Mouse (Mus musculus) embryonic facial prominence, embryonic 10.5 days (tissue): ENCODE measurements around the gene Cd70. TPM values are rescaled to one million over a fixed set of nuclear protein-coding genes. Genes with fewer than 3 reads are reported as not detected.
A peak's percentile ranks its signal among the peaks of the same experiment; 100 is the strongest.

Experiments
- DNase-seq: peaks from one replicate; pipeline ENCODE4 v3.0.0-alpha.2; 2017; ENCODE audit warnings: low spot score
- H3K27ac ChIP-seq: fragments of 300-500 bp; sonication (generic); replicated peaks from 2 replicates; pipeline ENCODE4 v1.5.1; 2016; ENCODE audit warnings: mild to moderate bottlenecking
- H3K27me3 ChIP-seq: fragments of 300-500 bp; sonication (generic); replicated peaks from 2 replicates; pipeline ENCODE4 v1.6.1; 2016; ENCODE audit warnings: low read depth, mild to moderate bottlenecking; ENCODE audit not compliant: poor library complexity, severe bottlenecking
- H3K36me3 ChIP-seq: fragments of 300-500 bp; sonication (generic); replicated peaks from 2 replicates; pipeline ENCODE4 v1.6.1; 2016; ENCODE audit warnings: mild to moderate bottlenecking, moderate library complexity
- H3K4me1 ChIP-seq: fragments of 300-500 bp; sonication (generic); 2 replicates; pipeline ENCODE4 v1.6.1; 2016
- H3K4me3 ChIP-seq: fragments of 300-500 bp; sonication (generic); 2 replicates; pipeline ENCODE4 v1.5.1; 2016; ENCODE audit warnings: mild to moderate bottlenecking, moderate library complexity
- H3K9me3 ChIP-seq: fragments of 300-500 bp; sonication (generic); 2 replicates; pipeline ENCODE4 v1.6.1; 2016; ENCODE audit warnings: mild to moderate bottlenecking
- WGBS: fragments of 180-500 bp; shearing (Covaris S2); methylation state at CpG from one replicate; pipeline ENCODE4 v1.1.7; 2016; 5-methylcytosine and 5-hydroxymethylcytosine counted together
- polyA plus RNA-seq: library from polyadenylated mRNA; unstranded; fragments of >200 nt; fragmentation: Nextera tagmentation; extraction: Ambion mirVana; gene quantifications from 2 replicates; pipeline ENCODE4 v1.2.1, GENCODE M21; 2016

The Cd70 gene
- polyA plus RNA-seq, 1 experiment from 2014 or later = not detected

DNA sequence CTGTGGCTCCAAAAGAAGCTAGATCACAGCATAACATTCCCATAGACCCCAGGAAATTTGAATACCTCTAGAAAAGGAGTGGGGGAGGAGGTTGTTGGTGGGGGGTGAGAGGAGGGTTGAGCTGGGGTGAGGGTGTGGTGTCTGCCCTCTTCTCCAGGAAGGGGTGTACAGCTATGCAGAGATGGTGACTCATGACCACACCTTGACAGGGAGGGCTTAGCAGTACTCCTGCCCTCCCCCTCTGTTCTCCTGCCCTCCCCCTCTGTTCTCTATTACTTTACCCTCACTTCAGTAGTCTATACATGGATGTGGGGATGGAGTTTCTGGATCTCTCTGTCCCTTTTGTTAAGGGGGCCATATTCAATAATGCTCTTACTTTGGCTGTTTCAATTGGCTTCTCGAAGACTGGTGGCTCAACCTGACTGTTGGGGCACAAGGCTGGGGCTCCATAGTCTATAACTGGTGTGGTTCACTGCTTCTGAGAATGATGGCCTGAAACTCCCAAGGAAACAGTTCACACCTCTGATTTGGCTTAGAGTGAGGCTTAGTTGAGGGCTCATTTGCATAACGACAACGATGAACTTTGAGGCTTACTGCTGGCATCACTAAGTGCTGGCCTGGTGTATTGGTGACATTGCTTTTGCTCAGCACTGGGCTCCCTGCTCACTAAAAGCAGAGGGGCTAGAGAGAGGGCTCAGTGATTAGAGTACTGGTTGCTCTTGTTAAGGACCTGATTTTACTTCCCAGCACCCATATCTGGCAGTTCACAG is 23.5 kb downstream of the Cd70 start:
- 70% methylated on average over 3 of the region's 3 CpGs for WGBS
- Histone ChIP-seq H3K36me3 (no peaks in the 10 kb centered on the region), H3K27ac (no peak overlapping the region), H3K4me3 (no peak overlapping the region), H3K27me3 (no peaks in the 10 kb centered on the region), H3K9me3 (no peaks in the 10 kb centered on the region), H3K4me1 (no peaks in the 10 kb centered on the region)
- no peak for DNase-seq

DNA sequence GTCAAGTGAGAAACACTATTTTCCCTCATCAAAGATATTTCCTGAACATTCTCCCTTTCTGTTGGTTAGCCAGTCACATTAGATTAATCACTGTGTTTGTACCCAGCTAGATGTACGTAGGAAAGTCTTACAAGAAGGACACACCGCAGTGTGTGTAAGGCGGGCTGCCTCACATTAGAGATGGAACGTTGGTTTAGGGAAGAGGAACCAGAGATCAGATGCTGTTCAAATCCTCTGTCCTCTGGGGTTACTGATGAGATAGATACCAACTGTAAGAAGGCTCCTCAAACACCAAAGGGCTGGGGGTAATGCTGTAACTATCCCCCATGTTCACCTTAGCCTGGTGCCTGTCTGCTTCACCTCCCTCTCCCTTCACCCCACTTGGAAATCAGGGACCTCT is 24.8 kb downstream of the Cd70 start:
- Histone ChIP-seq H3K4me3 (no peak overlapping the region), H3K27ac (no peak overlapping the region), H3K9me3 (no peaks in the 10 kb centered on the region), H3K36me3 (no peaks in the 10 kb centered on the region), H3K4me1 (no peaks in the 10 kb centered on the region), H3K27me3 (no peaks in the 10 kb centered on the region)
- DNase-seq = no peak
- WGBS = 86% methylated on average over 4 of the region's 4 CpGs

DNA sequence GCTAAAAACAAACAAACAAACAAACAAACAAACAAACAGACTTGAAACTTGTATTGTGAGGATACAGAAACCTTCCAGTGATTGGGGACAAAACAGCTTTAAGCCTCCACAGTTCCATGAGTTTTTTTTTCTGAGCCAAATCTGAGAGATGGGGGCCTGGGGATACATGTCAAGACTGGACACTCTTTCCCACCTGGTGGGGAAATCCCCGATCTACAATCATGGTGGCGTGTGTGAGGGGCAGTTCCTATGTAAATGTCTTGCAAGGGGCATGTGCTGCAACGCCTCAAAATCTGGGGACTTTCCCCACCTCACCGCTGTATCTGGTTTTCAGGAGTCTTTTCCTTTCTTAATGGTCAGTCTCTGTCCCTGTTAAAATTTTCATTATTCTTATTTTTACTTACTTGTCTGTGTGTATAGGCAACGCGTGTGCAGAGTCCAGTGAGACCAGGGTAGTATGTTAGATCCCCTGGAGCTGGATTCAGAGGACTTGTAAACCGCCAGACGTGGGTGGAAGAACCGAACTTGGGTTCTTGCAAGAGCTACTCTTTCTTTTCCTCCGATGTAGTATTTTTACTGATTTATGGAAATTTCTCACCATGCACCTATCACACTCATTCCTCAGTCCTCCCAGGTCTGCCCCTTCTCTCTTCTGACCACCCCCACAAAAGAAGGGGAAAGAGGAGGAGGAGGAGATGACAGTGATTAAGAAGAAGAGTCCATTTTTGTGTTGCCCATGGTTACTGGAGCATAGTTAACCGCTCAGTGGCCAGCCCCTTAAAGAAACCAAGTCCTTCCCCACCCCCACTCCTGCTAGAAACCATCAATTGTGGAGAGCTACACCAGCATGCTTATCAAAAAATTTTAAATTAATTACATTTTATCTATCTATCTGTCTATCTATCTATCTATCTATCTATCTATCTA is 26.1 kb downstream of the Cd70 start:
- Histone ChIP-seq H3K9me3 (no peaks in the 10 kb centered on the region), H3K27ac (no peak overlapping the region), H3K36me3 (no peaks in the 10 kb centered on the region), H3K4me3 (no peak overlapping the region), H3K4me1 (peaks cover 7% of the 10 kb centered on the region), H3K27me3 (no peaks in the 10 kb centered on the region)
- DNase-seq = no peak
- WGBS = 90% methylated on average over 11 of the region's 11 CpGs

- Histone ChIP-seq H3K4me3 (no peak overlapping the region), H3K27ac (no peak overlapping the region), H3K36me3 (no peaks in the 10 kb centered on the region), H3K27me3 (0 out of 2 replicates have a peak, but pooled peaks cover 5% of the 10 kb centered on the region), H3K9me3 (no peaks in the 10 kb centered on the region), H3K4me1 (peaks cover 10% of the 10 kb centered on the region)
- DNase-seq = no peak
- 89% methylated on average over 2 of the region's 2 CpGs for WGBS
These were observed 27.7 kb downstream of the Cd70 start for GRCm38 (mm10) chr17:57121856-57122255.

GRCm38 (mm10) chr17:57118524-57119349 is 30.8 kb downstream of the Cd70 start:
- Histone ChIP-seq H3K27me3 (0 out of 2 replicates have a peak, but pooled peaks cover 5% of the 10 kb centered on the region), H3K36me3 (no peaks in the 10 kb centered on the region), H3K4me3 (peak overlapping the region; percentile 26; the same call in 1 of the 2 replicates), H3K27ac (no peak overlapping the region), H3K9me3 (no peaks in the 10 kb centered on the region), H3K4me1 (peaks cover 10% of the 10 kb centered on the region)
- WGBS = 2% methylated on average over 11 of the region's 11 CpGs
- peak; percentile 68 for DNase-seq

GRCm38 (mm10) chr17:57116801-57117200 is 32.8 kb downstream of the Cd70 start:
- Histone ChIP-seq H3K4me3 (no peak overlapping the region), H3K4me1 (peaks cover 10% of the 10 kb centered on the region), H3K36me3 (no peaks in the 10 kb centered on the region), H3K27me3 (0 out of 2 replicates have a peak, but pooled peaks cover 5% of the 10 kb centered on the region), H3K27ac (no peak overlapping the region), H3K9me3 (no peaks in the 10 kb centered on the region)
- no peak for DNase-seq
- 85% methylated on average over 2 of the region's 2 CpGs for WGBS

GRCm38 (mm10) chr17:57112768-57113474 is 36.7 kb downstream of the Cd70 start:
- 89% methylated on average over 10 of the region's 10 CpGs for WGBS
- Histone ChIP-seq H3K4me3 (no peak overlapping the region), H3K27ac (no peak overlapping the region), H3K9me3 (no peaks in the 10 kb centered on the region), H3K27me3 (0 out of 2 replicates have a peak, but pooled peaks cover 5% of the 10 kb centered on the region), H3K36me3 (no peaks in the 10 kb centered on the region), H3K4me1 (no peaks in the 10 kb centered on the region; the same call in 1 of the 2 replicates)
- DNase-seq = no peak

DNA sequence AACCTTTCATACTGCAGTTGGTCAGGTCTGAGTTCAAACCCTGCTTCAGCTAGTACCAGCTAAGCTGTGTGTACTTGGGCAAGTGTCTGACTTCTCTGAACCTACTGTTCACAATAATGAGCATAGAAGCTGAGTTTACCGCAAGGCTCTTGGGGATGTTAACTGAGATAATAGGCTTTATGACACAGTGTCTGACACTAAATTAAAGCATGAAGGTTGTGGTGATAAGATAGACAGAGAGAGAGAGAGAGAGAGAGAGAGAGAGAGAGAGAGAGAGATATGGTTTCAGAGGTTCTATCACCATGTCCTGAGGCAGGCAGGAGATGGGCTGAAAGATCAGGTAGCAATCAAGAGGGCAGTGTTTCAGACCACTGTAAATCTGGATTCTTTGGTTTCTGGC is 39.6 kb downstream of the Cd70 start:
- WGBS = 86% methylated on average over 1 of the region's 1 CpGs
- no peak for DNase-seq
- no peaks in the 10 kb centered on the region for H3K9me3 ChIP-seq
- peaks cover 22% of the 10 kb centered on the region for H3K4me1 ChIP-seq
- no peak overlapping the region for H3K27ac ChIP-seq
- no peaks in the 10 kb centered on the region for H3K36me3 ChIP-seq
- H3K4me3 ChIP-seq = no peak overlapping the region
- H3K27me3 ChIP-seq = 0 out of 2 replicates have a peak, but pooled peaks cover 3% of the 10 kb centered on the region

DNA sequence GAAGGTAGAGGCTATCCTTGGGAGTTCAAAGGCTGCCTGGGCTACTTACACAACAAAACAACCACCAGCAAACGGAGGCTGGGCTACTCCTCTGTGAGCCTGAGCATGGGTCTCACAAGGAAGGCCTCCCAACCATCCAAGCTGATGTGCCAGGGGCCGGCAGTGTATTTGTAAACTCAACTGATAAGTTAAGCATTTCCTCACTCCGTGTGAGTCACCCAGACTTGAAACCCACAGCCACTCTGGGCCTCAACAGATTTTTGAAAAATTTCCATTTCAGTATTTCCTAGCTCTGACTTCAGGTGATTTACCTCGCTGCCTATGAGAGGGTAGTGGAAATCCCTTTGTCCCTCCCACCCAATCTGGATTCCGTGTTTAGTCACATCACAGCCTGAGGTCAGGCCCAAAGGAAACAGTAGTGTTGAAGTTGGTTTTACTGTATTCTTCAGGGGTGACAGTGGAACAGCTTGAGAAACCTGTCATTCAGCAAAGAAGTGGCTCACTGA is 40.9 kb downstream of the Cd70 start:
- Histone ChIP-seq H3K27ac (no peak overlapping the region), H3K4me1 (peaks cover 30% of the 10 kb centered on the region), H3K36me3 (no peaks in the 10 kb centered on the region), H3K9me3 (no peaks in the 10 kb centered on the region), H3K27me3 (0 out of 2 replicates have a peak, but pooled peaks cover 3% of the 10 kb centered on the region), H3K4me3 (no peak overlapping the region)
- 52% methylated on average over 5 of the region's 5 CpGs for WGBS
- no peak for DNase-seq

GRCm38 (mm10) chr17:57108040-57108665 is 41.4 kb downstream of the Cd70 start:
- Histone ChIP-seq H3K27ac (no peak overlapping the region), H3K4me3 (no peak overlapping the region), H3K36me3 (no peaks in the 10 kb centered on the region), H3K4me1 (peaks cover 30% of the 10 kb centered on the region), H3K27me3 (0 out of 2 replicates have a peak, but pooled peaks cover 3% of the 10 kb centered on the region), H3K9me3 (no peaks in the 10 kb centered on the region)
- WGBS = 89% methylated on average over 7 of the region's 7 CpGs
- DNase-seq = no peak

DNA sequence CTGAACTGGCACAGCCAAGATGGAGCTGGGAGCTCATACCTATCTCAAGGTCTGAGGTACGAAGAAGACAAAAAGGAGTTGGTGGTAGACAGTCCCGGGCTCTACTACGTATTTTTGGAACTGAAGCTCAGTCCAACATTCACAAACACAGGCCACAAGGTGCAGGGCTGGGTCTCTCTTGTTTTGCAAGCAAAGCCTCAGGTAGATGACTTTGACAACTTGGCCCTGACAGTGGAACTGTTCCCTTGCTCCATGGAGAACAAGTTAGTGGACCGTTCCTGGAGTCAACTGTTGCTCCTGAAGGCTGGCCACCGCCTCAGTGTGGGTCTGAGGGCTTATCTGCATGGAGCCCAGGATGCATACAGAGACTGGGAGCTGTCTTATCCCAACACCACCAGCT is 42.5 kb downstream of the Cd70 start:
- H3K27ac ChIP-seq = no peak overlapping the region
- no peaks in the 10 kb centered on the region for H3K36me3 ChIP-seq
- DNase-seq = no peak
- H3K9me3 ChIP-seq = no peaks in the 10 kb centered on the region
- WGBS = 83% methylated on average over 5 of the region's 5 CpGs
- H3K4me1 ChIP-seq = peaks cover 30% of the 10 kb centered on the region
- 0 out of 2 replicates have a peak, but pooled peaks cover 3% of the 10 kb centered on the region for H3K27me3 ChIP-seq
- no peak overlapping the region; the same call in 1 of the 2 replicates for H3K4me3 ChIP-seq
